Mouse (Mus musculus): ENCODE data around the gene Abca13. TPM values are rescaled to one million over a fixed set of nuclear protein-coding genes. Genes with fewer than 3 reads are reported as not detected.

Gene Abca13
- polyA plus RNA-seq, 1 experiment from 2014 or later = 0.12 TPM

DNA sequence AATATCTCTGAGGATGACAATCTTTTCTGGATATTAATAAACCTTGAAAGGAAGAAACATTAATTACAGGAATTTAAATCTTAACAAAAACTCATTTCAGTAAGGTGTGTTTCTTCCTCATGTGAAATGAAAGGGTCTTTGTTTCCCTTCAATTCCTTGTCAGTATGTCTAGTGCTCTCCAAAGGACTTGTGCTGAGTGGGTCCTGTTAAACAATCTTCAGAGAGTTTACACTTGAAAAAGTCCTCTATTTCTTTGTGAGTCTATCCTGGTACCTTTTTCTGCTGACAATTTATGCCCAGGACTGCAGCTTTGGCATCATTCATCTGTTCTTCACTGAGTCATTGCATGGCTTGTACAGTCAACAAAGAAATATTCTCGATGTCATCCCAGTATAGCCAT is 539.6 kb downstream of the Abca13 start:
- Histone ChIP-seq H3K4me2 (no peak overlapping the region), H3K9me3 (no peaks in the 10 kb centered on the region), H3K4me3 (no peak overlapping the region), H3K36me3 (no peaks in the 10 kb centered on the region), H3K27me3 (no peaks in the 10 kb centered on the region), H3K27ac (no peak overlapping the region), H3K9ac (no peak overlapping the region), H3K4me1 (no peaks in the 10 kb centered on the region)
- ATAC-seq (ENCODE audit: borderline replicate concordance, extremely low read depth, low FRiP score, low TSS enrichment) = peak; percentile 72; the same call in 1 of the 2 replicates
- 43% methylated on average over 1 of the region's 1 CpGs for WGBS

Other genes with a start within 250 kb of the Abca13 start
- 0.10 and 0.11 TPM in 2 replicates for gene Pkd1l1, start 218.7 kb upstream of the Abca13 start, polyA plus RNA-seq (2015; fragmentation: Nextera tagmentation; extraction: Ambion mirVana)
- 17.4 and 20.7 TPM in 2 replicates for gene Hus1, start 180.8 kb upstream of the Abca13 start, polyA plus RNA-seq (2015; fragmentation: Nextera tagmentation; extraction: Ambion mirVana)
- 1.7 and 2.3 TPM in 2 replicates for gene Gm11992, start 143.3 kb upstream of the Abca13 start, polyA plus RNA-seq (2015; fragmentation: Nextera tagmentation; extraction: Ambion mirVana)
- 0.12 TPM in 1 of 2 replicates, not detected in the other for gene Sun3, start 143.0 kb upstream of the Abca13 start, polyA plus RNA-seq (2015; fragmentation: Nextera tagmentation; extraction: Ambion mirVana)
- 13.7 and 14.1 TPM in 2 replicates for gene Upp1, start 73.8 kb upstream of the Abca13 start, polyA plus RNA-seq (2015; fragmentation: Nextera tagmentation; extraction: Ambion mirVana)

Data from lung, embryonic 15.5 days (tissue).